Mouse (Mus musculus): Measurements from ENCODE around the gene Ccdc188.

DNA sequence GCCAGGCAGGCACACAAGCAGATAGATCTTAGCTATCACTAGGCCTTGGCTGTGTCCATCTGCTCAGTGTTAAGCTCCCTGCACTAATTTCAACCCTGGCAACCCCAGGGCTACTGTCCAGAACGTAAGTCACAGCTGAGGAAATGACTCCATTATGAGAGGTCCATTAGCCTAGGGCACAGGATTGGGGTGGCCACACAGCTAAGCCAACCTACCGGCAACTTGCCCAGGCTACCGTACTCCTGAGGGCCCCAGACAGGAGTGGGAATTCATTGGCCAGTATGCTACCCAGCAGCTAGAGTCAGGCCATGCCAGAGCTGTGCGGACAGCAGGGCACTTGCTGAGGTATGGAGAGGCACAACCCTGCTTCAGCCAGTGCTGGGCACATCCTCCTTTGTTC, 11.2 kb downstream of the Ccdc188 start:
- TF ChIP-seq CTCF (IDR thresholded peaks at IDR 0.05; ENCODE audit: extremely low read depth, insufficient read depth, insufficient read length, insufficient replicate concordance) (no peak), POLR2A (IDR thresholded peaks at IDR 0.05; ENCODE audit: low read depth, low read length) (no peak)
